Mouse (Mus musculus): ENCODE measurements at regions not wholly inside any gene's neighbourhood (a gene's known extent, or its start where the extent isn't known, plus 50 kb on each side); places are given as distances from the start of the nearest gene placed in this dataset.

DNA sequence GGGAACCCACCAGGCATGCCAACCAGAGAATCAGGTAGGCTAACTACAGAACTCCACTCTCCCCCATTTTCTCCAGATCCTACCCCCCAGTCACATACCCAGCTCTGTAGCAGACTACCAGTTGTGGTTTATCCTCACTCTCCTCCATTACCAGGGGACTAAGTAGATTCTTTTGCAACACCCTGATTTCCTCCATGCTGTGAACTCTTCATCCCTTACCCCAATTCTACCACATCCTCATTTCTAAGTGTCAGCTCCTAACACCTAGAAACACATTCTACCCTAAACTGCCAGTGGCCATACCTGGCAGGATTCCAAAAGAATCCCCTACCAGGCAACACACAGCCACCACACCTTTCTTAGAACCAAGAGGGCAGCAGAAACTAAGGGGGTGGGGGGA lies 310.9 kb downstream of the Kcnrg start:
- TF ChIP-seq GATA1 (IDR thresholded peaks at IDR 0.05; ENCODE audit: borderline replicate concordance, low read length) (no peak), FLI1 (IDR thresholded peaks at IDR 0.05; ENCODE audit: low read length) (no peak)

Data from megakaryocyte, embryonic 14.5 days (primary cell).